ENCODE assay signal across 28 mouse cellular contexts in the genomic region with DNA sequence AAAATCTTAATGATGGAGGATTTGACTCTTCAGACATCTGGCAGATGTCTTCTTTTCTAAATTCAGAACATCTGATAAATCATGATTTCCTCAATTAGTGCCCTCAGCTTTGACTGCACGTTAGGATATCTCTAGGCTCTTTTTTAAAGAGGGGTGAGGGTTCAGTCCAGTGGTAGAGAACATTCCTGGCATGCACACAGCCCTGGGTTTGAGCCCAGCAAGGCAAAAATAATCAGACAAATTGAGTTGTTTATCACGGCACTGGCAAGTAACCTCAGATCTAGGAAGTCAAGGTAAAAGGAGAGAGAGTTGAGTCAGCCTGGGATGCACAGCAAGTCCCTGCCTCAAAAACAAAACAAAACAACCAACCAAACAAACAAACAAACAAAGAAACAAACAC. TPM values are rescaled to one million over a fixed set of nuclear protein-coding genes. Genes with fewer than 3 reads are reported as not detected.
DNase-seq lines count a peak whose midpoint lies in the region; ATAC-seq and TF ChIP-seq lines count a peak whose summit lies in the region.
"Had no signal": no experiment of that assay in that cellular context is flagged by ENCODE, and none has a peak within 500 bp of the region (broad histone marks: within the 10 kb centered on the region; RNA-seq: fewer than 3 reads in every experiment).

No protein-coding gene starts in this region.

- H3K36me3 ChIP-seq in heart, embryonic 10.5 days, result no peaks in the 10 kb centered on the region
- H3K36me3 ChIP-seq in lung, postnatal 0 days (ENCODE audit: insufficient read depth, low read length), result no peaks in the 10 kb centered on the region
- no peaks in the 10 kb centered on the region for H3K36me3 ChIP-seq in heart, embryonic 14.5 days (ENCODE audit: control insufficient read depth, insufficient read depth, low read length)
- H3K36me3 ChIP-seq: embryonic facial prominence, embryonic 12.5 days; G1E; hindbrain, embryonic 12.5 days had no signal

- WGBS in heart, embryonic 10.5 days, result 29% methylated on average over 2 of the region's 2 CpGs
- 29% methylated on average over 2 of the region's 2 CpGs for WGBS in lung, postnatal 0 days
- 31% methylated on average over 2 of the region's 2 CpGs for WGBS in lung, adult 2 months
- 12% methylated on average over 2 of the region's 2 CpGs for WGBS in heart, embryonic 14.5 days

- TF ChIP-seq EP300 in lung, postnatal 0 days (IDR thresholded peaks at IDR 0.05), result no peak

- no peak overlapping the region for H3K27ac ChIP-seq in heart, embryonic 10.5 days
- 0 out of 2 replicates have a peak overlapping the region, but pooled peaks have one; percentile 43 for H3K27ac ChIP-seq in lung, postnatal 0 days (ENCODE audit: low read length)
- H3K27ac ChIP-seq in heart, embryonic 14.5 days (replicated peaks in 1 of 2; ENCODE audit: control insufficient read depth in 1 of 2, insufficient read depth in 1 of 2, low read depth in 2 of 2, low read length in 2 of 2), result peak overlapping the region; percentile 21 to 65; a peak in 2 of 4 replicates
- H3K27ac ChIP-seq: embryonic facial prominence, embryonic 12.5 days; forebrain, embryonic 13.5 days; hindbrain, embryonic 12.5 days; kidney, postnatal 0 days; left cerebral cortex, adult 2 months; macrophage had no signal

- peaks cover 13% of the 10 kb centered on the region for H3K4me1 ChIP-seq in heart, embryonic 10.5 days
- no peaks in the 10 kb centered on the region for H3K4me1 ChIP-seq in lung, postnatal 0 days (ENCODE audit: insufficient read depth, low read depth, low read length)
- H3K4me1 ChIP-seq in lung, adult 2 months (ENCODE audit: control insufficient read depth, insufficient read depth, low read length), result no peaks in the 10 kb centered on the region
- peaks cover 15 to 30% of the 10 kb centered on the region in 2 experiments for H3K4me1 ChIP-seq in heart, embryonic 14.5 days (ENCODE audit: control insufficient read depth in 2 of 2, insufficient read depth in 2 of 2, low read length in 2 of 2)
- H3K4me1 ChIP-seq: embryonic facial prominence, embryonic 12.5 days; forebrain, embryonic 13.5 days; hindbrain, embryonic 12.5 days had no signal

- TF ChIP-seq POLR2A in lung, adult 2 months (IDR thresholded peaks at IDR 0.05; ENCODE audit: borderline replicate concordance, extremely low read depth, low read depth, low read length), result no peak

- no peak for ATAC-seq in lung, postnatal 0 days
- ATAC-seq in heart, embryonic 14.5 days (ENCODE audit: insufficient number of reproducible peaks, insufficient read depth, low FRiP score, low read depth), result no peak
- ATAC-seq: forebrain, embryonic 13.5 days; liver, postnatal 0 days; midbrain, embryonic 16.5 days; Patski had no signal

- H3K9me3 ChIP-seq in heart, embryonic 10.5 days, result no peaks in the 10 kb centered on the region
- H3K9me3 ChIP-seq in lung, postnatal 0 days (ENCODE audit: low read length), result no peaks in the 10 kb centered on the region
- H3K9me3 ChIP-seq in heart, embryonic 14.5 days (ENCODE audit: control insufficient read depth, low read length), result peaks cover 1% of the 10 kb centered on the region; the same call in 1 of the 2 replicates
- H3K9me3 ChIP-seq: forebrain, embryonic 13.5 days; G1E; hindbrain, embryonic 12.5 days had no signal

- H3K27me3 ChIP-seq in heart, embryonic 10.5 days (ENCODE audit: insufficient read depth, poor library complexity, severe bottlenecking), result no peaks in the 10 kb centered on the region
- H3K27me3 ChIP-seq in lung, postnatal 0 days (replicated peaks; ENCODE audit: insufficient read depth, low read length), result no peaks in the 10 kb centered on the region
- H3K27me3 ChIP-seq in heart, embryonic 14.5 days (ENCODE audit: control insufficient read depth, insufficient read depth, low read length), result no peaks in the 10 kb centered on the region
- H3K27me3 ChIP-seq: CH12.LX, Patski had no signal

- DNase-seq in heart, adult 18-20 months, result peak; percentile 74 to 77
- DNase-seq in heart, embryonic 10.5 days (ENCODE audit: low spot score), result no peak
- DNase-seq in lung, postnatal 0 days (ENCODE audit: low spot score), result peak; percentile 17
- DNase-seq in lung, adult 2 months, result no peak
- DNase-seq in heart, postnatal 36 days, result peak; percentile 59 to 62
- DNase-seq in right cerebral cortex, postnatal 10 days (ENCODE audit: low spot score in 2 of 2), result no peak
- DNase-seq: B cell, adult 2 months; cerebellum, adult 11-12 months; liver; liver, postnatal 0 days; thymus, adult 18-20 months; thymus, postnatal 36 days had no signal

- no peak overlapping the region for H3K9ac ChIP-seq in lung, postnatal 0 days (replicated peaks; ENCODE audit: low read depth)
- no peak overlapping the region for H3K9ac ChIP-seq in heart, embryonic 14.5 days (ENCODE audit: low read length)
- H3K9ac ChIP-seq: embryonic facial prominence, embryonic 12.5 days; forebrain, embryonic 13.5 days; hindbrain, embryonic 12.5 days; liver, postnatal 0 days had no signal

- no peak overlapping the region for H3K4me2 ChIP-seq in lung, postnatal 0 days (replicated peaks; ENCODE audit: low read depth, low read length)
- peak overlapping the region; percentile 15; the same call in 1 of the 2 replicates for H3K4me2 ChIP-seq in heart, embryonic 14.5 days (ENCODE audit: low read length)
- H3K4me2 ChIP-seq: embryonic facial prominence, embryonic 12.5 days; forebrain, embryonic 13.5 days; hindbrain, embryonic 12.5 days had no signal

- no peak for TF ChIP-seq CTCF in lung, postnatal 0 days (IDR thresholded peaks at IDR 0.05)
- TF ChIP-seq CTCF in lung, adult 2 months (IDR thresholded peaks at IDR 0.05; ENCODE audit: insufficient read depth, low read length), result no peak

- H3K4me3 ChIP-seq in heart, embryonic 10.5 days, result no peak overlapping the region
- H3K4me3 ChIP-seq in lung, postnatal 0 days (ENCODE audit: low read depth, low read length), result no peak overlapping the region
- H3K4me3 ChIP-seq in lung, adult 2 months (replicated peaks; ENCODE audit: extremely low read depth, low read depth, low read length), result no peak overlapping the region
- H3K4me3 ChIP-seq in heart, embryonic 14.5 days (ENCODE audit: control insufficient read depth in 1 of 2, insufficient read depth in 1 of 2, low read depth in 1 of 2, low read length in 2 of 2), result no peak overlapping the region
- H3K4me3 ChIP-seq: embryonic facial prominence, embryonic 12.5 days; forebrain, embryonic 13.5 days; hindbrain, embryonic 12.5 days; left cerebral cortex, adult 2 months; myocyte had no signal

- intact Hi-C loops in heart, postnatal 36 days (cut with DNase I), result loop anchor here (2.0 kb wide), 1 partner anchor 28 kb away; no protein-coding TSS in a partner anchor

RNA-seq across cellular contexts. Expression of a gene that starts 39.7 kb away (rescaled TPM):
- 10 to 100 TPM; 76.2 to 83.1 TPM for total RNA-seq in heart, adult 18-20 months (2021)
- 10.3 and 16.7 TPM in 2 replicates for polyA plus RNA-seq in heart, embryonic 10.5 days (2016; fragmentation: Nextera tagmentation; extraction: Ambion mirVana)
- 0.12 and 0.14 TPM in 2 replicates for polyA plus RNA-seq in lung, postnatal 0 days (2015; fragmentation: Nextera tagmentation; extraction: Ambion mirVana)
- polyA plus RNA-seq in lung, adult 2 months (2012; rRNA removed), result 0.21 and 0.28 TPM in 2 replicates
- 16.3 and 17.4 TPM in 2 replicates for polyA plus RNA-seq in heart, embryonic 14.5 days (2014; fragmentation: Nextera tagmentation; extraction: Ambion mirVana)
- 10 to 100 TPM; 53.8 to 68.2 TPM for total RNA-seq in heart, postnatal 36 days (2021)
- total RNA-seq: CH12.LX; G1E; granulocyte monocyte progenitor cell, adult 5-6 weeks; layer of hippocampus, postnatal 10 days; left cerebral cortex, adult 2 months; left cerebral cortex, postnatal 36 days had no signal
- polyA plus RNA-seq: forebrain, embryonic 13.5 days; G1E; hindbrain, embryonic 12.5 days; kidney, postnatal 0 days; macrophage; midbrain, embryonic 16.5 days; myocyte; neural tube, embryonic 14.5 days had no signal

Comparison
In these comparisons a context has a peak if more than half of its experiments do, and no peak if none do; other contexts are left out.
1. DNase-seq: peak in heart, adult 18-20 months (2 of 2), lung, postnatal 0 days (single experiment) and heart, postnatal 36 days (2 of 2); none in heart, embryonic 10.5 days (single experiment), lung, adult 2 months (single experiment) and right cerebral cortex, postnatal 10 days (0 of 2).